Mouse (Mus musculus): Measurements from ENCODE around the gene Galntl5.
"Not testable (repeated sequence)": the region's sequence is repeated elsewhere in the genome, so short reads cannot be mapped to it uniquely, and the experiment has no call there.

Gene Galntl5

DNA sequence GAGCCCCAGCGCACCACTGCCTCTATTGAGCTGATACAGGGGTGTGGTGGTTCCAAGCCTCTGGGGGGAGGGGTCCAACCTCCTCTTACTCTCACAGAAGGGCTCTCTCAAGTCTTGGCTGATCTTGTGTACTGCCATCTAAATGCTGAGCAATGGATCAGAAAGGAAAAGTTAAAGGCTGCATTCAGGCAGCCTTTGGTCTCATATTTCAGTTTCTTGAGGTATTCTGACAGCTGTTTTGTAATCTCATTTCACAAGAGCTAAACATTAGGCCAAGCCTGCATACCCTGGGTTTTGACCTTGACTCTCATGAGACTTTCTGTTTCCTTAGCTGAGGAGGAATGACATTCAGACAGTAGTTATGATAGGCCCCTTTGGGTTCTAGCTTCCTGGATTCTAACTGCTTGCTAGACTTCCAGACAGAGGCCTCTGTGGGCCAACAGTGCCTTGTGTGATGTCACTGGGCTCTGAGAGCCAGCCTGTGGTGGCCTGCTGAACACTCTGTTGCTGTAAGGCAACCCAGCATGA is at the start of gene Galntl5:
Gene Galntl5 (plus strand): TSS at position 457 of the 528 bp plus-strand sequence.
- no peak for DNase-seq

DNA sequence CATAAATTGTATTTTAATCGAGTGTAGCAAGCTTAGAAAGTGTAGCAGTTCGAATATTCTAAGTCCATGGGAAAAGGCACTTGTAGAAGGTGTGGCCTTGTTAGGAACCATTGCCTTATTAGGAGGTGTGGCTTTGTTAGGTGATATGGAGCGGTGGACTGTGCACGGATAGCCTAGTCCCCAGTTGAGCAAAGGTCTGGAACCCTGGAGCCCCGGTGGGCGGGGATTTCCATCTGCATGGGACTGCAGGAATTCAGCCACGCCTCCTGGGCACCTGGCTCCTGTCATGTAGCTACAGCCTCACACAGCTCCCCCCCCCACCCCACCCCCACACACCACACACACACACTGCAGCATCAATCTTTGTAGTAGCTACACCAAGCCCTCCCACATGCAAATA is 34.6 kb upstream of the Galntl5 start:
- DNase-seq = no peak

DNA sequence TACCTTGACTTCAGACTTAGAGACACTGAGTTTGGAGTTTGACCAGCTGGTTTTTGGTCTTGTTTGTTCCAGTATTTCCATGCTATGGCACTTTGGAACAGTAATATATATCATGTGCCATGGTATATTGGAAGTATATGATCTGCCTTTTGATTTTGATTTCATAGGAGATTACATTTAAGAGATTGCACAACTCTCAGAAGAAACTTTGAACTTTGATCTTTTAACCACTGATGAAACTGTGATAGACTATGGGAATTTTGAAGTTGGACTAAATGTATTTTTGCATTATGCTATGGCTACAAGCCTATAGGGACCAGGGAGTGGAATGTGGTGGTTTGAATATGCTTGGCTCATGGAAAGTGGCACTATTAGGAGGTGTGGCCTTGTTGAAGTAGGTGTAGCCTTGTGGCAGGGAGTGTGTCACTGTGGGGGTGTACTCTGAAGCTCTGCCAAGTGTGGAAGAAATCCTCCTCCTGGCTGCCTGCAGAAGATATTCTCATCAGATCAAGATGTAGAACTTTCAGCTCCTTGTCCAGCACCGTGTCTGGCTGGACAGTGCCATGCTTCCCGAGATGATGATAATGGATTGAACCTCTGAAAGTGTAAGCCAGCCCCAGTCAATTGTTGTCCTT is 31.8 kb upstream of the Galntl5 start:
- no peak for DNase-seq

DNA sequence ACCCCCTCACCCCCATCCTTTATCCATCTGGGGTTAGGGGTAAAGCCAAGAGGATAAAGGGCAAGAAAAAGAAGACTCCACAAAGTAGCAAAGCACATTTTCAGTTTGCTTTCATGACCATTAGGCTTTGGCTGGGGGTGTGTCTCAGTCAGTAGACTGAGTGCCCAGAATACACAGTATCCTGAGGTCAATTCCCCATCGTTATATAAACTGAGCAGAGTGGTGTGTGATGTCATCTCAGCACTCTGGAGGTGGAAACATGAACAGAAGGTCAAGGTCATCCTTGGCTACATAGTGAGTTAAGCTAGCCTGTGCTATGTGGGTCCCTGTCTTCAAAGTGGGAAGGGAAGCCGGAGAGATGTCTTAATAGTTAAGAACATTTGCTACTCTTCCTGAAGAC is 27.8 kb upstream of the Galntl5 start:
- DNase-seq = no peak

DNA sequence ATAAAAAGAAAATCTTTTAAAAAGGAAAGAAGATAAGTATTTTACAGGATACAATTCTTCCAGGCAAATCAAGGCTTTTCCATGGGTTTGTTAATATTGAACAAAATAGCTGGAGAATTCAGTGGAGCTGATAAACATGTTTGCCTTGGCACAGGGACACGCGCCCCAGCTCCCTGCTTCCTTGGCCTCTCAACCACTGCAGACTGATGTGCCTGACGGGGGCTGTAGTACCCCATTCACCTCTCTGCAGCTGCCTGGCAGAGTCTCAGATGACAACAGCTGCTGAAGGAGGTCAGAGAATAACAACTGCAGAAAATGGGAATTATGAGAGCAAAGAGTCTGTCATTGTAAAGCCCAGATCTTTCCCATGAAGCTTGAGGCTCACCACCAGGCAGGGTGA is 27.3 kb upstream of the Galntl5 start:
- no peak for DNase-seq

DNA sequence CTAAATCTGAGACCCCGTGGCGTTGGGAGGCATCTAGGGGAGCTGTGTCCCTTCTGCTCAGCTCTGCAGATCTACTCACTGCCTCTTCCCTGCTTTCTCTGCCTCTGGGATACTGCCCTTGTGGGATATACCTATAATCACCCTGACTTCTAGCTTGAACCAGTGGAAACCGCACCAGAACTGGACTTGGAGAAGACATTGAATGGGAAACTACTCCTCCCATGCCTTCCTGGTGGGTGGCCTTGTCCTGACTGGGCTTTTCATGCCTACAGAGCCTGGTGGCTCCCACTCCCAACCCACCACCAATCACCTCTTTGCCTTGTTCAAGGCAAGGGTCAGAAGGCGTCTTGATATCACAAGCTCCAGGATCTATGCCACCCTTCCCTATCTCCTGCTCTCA is 26.4 kb upstream of the Galntl5 start:
- DNase-seq = no peak

DNA sequence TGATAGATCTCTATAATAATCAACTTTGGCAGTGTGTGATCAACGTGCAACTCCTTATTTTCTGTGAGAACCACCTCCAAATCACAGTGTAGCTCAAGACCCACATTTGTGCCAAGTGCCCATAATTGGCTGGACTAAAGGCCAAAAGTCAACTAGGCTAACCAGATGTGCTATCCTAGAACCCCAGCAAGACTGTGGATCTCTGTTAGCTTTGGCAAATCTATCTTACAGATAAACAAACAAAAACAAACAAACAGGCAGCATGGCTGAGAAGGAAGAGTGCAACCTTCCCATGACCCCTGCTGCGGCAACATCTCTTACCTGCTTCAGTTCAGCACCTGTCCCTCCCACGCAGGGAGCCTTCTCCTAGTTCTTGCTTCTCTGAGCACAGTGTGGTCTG is 25.9 kb upstream of the Galntl5 start:
- DNase-seq = no peak

DNA sequence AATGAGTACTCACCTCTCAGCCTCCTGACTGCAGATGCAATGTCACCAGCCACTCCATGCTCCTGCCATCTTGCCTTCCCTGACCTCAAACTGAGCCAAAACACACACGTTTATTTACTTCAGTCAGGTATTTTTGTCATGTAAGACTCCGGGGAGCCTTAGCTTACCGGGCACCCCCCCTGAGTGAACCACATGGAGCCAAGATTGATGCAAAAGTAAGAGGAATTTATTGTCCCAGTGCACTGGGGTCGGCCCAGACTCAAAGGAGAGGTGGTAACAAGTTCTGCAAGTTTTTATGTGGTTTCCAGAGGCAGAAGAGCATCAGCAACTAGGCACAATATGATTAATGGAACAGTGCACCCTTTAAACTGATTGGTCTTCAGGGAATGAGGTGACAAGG is 24.1 kb upstream of the Galntl5 start:
- DNase-seq = no peak

DNA sequence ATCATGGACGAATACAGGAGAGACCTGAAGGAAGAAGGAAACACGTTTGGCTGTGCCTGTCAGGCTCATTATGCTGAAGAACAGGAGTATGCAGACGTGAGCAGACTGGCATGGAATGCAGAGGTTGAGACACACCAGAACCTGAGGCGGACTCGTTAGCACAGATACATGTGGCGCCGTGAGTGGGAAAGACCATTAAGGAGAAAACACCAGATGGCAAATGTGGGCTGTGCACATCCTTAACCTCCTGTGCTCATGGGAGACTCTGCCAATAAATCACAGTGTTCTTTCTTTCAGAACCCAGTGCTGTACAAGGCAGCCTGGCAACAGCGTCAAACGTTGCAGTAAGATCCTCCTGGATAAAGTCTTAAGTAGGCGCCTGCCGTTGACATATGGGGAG is 20.7 kb upstream of the Galntl5 start:
- DNase-seq = no peak

DNA sequence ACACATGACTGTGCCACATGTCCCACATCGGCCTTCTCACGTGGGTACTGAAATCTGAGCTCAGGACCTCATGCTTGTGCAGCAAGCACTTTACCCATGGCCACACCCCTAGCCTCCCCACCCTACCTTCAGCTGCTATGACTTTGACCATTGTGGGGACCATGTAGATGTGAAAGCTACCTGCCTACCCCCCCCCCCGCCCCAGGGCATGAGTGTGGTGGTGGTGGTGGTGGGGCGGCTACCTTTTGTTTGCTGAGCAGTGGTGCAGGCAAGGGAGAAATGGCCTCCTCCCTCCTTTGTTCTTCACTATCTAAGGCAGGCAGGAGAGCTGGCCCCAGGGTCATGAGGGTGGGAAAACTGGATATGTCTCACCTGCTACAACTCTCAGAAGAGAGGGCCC is 18.3 kb upstream of the Galntl5 start:
- no peak for DNase-seq

DNA sequence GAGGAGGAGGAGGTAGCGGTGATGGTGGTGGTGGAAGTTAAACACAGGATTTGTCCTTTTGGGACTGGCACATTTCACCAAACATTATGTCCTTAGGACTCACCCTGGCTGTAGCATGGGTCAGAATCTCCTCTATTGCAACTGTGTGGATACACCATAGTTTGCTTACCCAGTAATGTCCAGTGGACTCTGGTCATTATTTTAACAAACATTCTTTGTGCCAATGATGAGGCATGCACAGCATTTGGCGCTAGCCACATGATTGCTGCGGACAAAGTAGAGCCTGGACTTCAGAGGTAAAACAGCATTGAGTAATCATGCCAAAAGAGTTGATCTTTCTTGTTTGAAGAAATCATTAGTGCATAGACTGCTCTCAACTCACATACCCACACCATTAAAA is 17.3 kb upstream of the Galntl5 start:
- no peak for DNase-seq

DNA sequence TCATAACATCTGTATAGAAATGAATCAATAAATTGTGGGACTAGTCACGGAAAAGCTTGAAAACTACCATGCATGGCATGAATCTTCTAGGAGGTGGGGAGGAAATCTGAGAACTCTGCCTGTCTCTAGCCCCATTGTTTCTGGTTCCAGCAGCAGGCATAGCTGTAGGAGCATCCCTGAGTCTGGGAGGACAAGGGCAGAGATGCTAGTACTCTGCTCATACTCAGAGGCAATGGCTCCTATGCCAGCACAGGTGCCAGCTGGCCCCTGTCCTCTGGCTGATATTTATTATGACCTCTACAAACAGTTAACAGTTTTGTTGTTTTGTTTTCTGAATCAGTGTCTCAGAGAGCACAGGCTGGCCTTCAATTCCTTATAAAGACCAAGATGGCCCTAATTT is 16.9 kb upstream of the Galntl5 start:
- DNase-seq = no peak

DNA sequence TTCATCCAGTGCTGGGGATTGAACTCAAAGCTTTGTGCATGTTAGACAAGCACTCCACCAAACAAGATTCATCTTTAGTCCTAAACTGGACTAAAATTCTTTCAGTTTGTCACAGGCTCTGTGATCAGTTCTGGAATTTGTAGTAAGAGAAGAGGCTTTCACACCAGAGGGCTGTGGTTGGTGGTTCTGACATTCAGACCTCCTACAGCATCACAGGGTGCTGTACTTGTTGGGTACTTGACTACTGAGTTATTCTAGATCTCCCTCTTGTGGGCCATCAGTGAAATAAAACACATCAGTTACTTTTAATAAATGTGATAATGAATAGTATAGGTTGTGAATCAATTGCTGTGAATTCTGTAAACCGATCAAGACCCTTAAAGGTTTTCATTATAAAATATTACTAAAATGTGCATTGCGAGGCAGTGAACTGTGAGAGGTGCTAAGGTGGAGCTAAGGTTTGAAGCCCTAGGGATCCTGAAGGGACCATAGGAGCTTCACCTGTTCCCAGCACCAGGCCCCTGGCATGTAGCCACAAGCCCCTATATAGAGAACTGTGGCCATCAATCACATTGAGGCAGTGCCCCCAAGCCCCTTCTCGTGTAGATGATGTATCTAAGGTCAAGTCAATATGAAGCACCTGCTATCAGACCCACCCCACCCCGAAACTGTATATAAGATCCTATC is 16.0 kb upstream of the Galntl5 start:
- DNase-seq = no peak

DNA sequence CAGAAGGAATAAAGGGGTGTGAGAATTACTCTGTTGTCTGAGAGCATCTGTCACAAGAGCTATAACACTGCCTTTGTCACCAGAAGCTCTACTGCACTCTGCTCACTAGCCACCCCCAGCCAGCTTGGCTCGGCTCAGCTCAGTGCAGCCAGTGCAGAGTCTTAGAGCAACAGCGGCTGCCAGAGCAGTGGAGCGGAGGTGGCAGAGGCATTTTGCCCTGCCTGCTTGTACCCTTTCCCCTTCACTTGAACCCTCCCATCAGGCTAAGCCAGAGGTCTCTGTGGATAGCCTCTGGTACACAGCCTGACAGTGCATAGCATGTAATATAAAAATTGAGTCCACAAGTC is 15.5 kb upstream of the Galntl5 start:
- DNase-seq = no peak

DNA sequence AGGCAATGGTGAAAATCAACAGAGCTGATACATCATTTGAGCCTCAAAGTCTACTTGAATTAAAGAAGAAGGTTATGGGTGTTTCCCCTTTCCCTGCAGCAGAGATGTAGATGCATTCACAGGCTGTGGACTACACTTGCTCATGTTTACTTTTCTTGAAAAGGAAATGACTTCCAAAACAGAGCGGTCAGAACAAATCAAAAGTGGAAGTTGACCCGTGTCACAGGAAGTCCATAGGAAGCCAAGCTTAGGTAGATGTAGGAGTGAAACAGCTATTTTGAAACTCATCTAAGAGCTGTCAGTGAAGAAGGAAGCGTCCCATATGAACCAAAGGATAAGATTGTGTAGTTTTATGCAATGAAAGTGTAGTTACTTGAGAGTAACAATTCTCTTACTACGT is 14.6 kb upstream of the Galntl5 start:
- DNase-seq = no peak

DNA sequence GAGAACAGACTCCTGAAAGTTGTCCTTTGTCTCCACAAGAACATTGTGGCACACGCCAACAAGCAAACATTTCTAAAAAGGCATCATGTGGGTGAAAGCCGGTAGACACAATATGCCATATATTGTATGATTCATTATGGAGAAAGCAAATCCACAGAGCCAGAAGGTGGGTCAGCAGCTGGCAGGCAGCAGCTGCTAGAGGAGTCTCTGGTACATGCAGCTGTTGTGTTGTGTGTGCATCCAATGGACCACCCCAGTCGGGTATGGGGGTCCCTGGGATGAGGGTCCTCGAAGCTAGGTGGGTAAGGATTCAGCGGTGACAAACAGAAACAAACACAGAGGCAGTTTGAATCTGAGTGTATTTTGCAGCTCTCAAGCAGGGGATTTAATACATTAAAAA is 3.3 kb upstream of the Galntl5 start:
- not testable (repeated sequence) for DNase-seq

DNA sequence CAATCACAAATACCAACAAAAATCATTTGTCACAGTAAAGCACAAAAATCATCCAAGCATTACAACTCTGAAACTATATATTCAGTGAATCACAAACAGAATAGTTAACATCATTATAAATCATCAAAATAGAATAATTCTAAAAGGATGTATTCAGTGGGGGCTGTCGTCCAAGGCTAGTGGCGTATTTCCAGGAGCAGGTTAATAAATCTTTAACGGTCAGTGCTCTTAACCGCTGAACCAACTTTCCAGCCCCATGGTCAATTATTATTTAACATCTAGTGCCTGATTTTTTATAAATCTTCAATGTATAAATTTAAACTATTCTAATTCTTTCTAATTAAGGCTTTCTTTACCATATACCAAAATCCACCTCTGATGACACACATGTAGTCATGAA is 2.7 kb upstream of the Galntl5 start:
- not testable (repeated sequence) for DNase-seq

DNA sequence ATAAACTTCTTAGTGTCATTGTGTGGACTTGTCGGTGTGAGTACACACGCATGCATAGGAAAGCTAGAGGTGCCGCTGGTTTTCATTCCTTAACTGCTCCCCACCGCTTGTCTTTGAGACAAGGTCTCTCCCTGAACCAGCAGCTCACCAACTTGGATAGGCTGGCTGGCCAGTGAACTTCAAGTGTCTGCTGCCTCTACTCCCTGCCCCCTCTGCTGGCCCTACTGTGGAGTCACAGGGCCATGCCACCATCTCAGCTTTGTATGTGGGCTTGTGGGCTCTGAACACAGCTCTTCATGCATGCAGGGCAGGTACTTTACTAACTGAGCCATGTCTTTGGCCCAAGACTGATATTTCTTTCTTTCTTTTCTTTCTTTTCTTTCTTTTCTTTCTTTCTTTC is 2.0 kb upstream of the Galntl5 start:
- no peak for DNase-seq

DNA sequence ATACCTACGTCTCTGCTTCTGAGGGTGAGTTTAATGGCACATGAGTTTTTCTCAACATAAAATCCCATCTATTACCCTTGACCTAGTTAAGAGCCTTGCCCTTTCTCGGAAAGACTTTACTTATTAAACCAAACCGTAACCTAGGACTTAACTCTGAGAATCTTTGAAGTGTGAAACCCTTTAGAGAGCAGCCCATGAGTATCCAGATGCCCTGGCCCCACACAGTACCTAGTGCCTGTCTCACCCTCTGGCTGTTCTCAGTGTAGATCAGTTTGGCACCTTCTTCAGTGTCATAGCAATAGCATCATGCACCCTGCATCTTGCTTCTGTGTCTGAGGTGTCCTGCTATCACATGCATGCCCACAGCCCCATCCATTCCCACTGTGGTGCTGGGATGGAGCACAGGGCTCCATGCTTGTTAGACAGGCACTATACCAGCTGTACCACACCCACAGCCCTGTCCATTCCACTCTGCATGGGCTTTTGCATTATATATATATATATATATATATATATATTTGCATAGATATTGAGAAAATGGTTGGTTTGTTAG is 1.2 kb upstream of the Galntl5 start:
- DNase-seq = no peak

DNA sequence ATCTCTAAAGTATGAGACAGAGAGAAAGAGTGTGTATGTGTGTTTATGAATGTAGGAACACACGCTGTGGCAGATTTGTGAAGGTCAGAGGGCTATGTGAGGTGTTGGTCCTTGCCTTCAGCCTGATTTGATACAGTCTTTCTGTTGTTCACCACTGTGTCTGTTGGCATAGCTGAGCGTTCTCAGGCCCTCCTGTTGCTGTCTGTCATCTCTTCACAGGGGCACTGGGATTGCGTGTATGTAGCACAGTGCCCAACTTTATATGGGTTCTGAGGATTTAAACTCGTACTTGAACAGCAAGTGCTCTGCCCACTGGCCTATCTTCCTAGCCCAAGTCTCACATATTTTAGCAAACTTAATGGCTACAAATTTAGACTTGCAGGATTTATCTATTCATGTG is 2.3 kb downstream of the Galntl5 start:
- no peak for DNase-seq

DNA sequence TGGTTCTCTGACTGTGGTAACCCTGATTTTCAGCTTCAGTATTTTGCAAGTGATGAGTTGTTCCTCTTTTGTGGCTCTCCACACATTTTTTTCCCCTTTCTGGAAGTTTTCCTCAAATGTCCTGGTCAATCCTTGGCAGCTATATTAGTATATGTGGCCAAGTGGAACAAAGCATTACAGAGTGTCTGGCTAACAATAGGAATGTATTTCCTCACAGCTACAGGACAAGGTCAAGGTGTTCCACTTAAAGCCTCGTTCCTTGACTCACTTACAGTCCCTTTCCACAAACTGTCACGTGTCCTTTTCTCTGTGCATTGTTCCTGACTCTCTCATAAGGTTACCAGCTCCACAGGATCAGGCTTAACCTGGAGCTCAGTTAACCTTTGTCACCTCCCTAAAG is 3.3 kb downstream of the Galntl5 start:
- DNase-seq = no peak

DNA sequence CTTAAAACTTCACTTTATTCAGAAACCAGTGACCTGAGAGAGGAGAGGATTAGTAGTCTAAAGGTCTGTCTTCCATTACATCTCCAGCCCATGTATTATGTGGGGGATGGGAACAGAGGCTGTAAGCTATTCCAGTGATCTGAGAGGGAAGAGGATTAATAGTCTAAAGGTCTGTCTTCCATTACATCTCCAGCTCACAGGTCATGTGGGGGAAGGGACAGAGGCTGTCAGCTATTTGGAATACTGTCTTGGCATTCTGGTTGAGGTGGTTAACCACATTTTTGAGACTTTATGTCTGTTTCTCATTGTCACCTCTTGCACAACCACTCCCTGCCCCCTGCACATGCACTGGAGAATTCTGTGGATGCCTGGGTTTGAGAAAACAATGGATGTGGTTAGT is 6.5 kb downstream of the Galntl5 start:
- no peak for DNase-seq

DNA sequence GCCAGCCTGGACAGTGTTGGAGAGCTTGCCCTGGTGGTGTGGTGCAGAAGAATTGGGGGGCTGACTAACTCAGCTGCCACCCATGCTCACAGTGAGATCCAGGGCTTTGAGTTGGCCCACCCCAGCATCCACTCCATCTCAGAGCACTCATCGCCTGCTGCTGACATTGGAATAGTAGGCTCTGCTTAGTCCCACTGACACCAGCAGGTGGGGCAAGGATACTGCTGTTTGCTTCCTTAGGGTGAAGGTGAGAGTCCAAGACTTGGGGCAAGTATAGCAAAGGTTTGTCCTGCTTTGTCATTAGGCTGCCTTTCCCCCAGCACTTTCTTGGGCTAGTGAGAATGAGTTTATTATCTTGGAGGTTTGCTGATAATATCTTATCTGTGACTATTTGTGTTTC is 7.5 kb downstream of the Galntl5 start:
- no peak for DNase-seq

DNA sequence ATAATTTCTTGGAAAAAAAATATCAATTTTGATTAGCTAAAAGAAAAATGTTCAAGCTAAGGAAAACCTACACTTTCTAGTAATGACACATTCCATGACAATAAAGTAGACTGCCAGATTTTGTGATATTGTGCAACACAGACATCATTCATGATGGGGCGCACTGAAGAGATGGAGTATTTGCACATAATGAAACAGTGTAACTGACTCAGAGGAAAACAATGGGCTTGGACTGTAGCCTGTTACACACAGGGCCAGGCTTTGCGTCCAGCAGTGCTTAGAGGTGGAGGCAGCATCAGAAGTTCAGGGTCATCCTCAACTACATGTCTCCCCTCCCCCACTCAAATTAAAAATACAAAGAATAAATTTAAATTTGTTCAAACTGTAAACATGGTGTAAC is 9.3 kb downstream of the Galntl5 start:
- DNase-seq = no peak

DNA sequence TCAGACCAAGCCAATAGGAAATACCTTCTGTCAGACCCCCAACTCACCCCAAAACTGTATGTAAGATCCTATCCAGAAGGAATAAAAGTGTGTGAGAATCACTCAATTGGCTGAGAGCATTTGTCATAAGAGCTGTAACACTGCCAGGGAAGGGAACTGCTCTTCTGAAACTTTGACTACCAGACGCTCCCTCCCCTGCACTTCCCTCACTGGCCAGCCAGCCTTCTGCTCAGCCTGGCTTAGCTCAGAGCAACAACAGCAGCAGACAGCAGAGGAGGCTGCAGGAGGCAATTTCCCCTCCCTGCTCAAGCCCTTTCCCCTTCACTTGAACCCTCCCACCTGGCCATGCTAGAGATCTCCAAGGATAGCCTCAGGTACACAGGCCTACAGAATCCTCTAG is 30.6 kb downstream of the Galntl5 start:
- no peak for DNase-seq

All from right cerebral cortex, postnatal 4 days (tissue).